Mouse (Mus musculus) hindbrain, embryonic 11.5 days (tissue): ENCODE results near the gene Ranbp17. TPM values are rescaled to one million over a fixed set of nuclear protein-coding genes. Genes with fewer than 3 reads are reported as not detected.

Source experiments
- ATAC-seq: fragments of 200-750 bp; cut with Nextera tagmentation; 2 replicates; pipeline ENCODE4 v1.8.0; 2017; ENCODE audit warnings: mild to moderate bottlenecking, moderate TSS enrichment, moderate library complexity; ENCODE audit not compliant: low FRiP score
- DNase-seq: peaks from one replicate; pipeline ENCODE4 v3.0.0-alpha.2; 2015; ENCODE audit warnings: low spot score
- H3K27ac ChIP-seq: fragments of 300-500 bp; sonication (generic); 2 replicates; pipeline ENCODE4 v1.5.1; 2014; ENCODE audit warnings: mild to moderate bottlenecking, low read depth, low read length
- H3K27me3 ChIP-seq: fragments of 300-500 bp; sonication (generic); 2 replicates; pipeline ENCODE4 v1.6.1; 2014; ENCODE audit warnings: mild to moderate bottlenecking, low read length, moderate library complexity, mixed read lengths; ENCODE audit not compliant: control insufficient read depth, insufficient read depth
- H3K36me3 ChIP-seq: fragments of 300-500 bp; sonication (generic); 2 replicates; pipeline ENCODE4 v1.6.1; 2014; ENCODE audit warnings: mild to moderate bottlenecking, low read length, moderate library complexity, mixed read lengths; ENCODE audit not compliant: control insufficient read depth, insufficient read depth
- H3K4me1 ChIP-seq: fragments of 300-500 bp; sonication (generic); replicated peaks from 2 replicates; pipeline ENCODE4 v1.6.1; 2014; ENCODE audit warnings: low read length, mixed read lengths; ENCODE audit not compliant: control insufficient read depth, insufficient read depth
- H3K4me2 ChIP-seq: fragments of 300-500 bp; sonication (generic); replicated peaks from 2 replicates; pipeline ENCODE4 v1.6.1; 2014; ENCODE audit warnings: mild to moderate bottlenecking, low read depth, low read length
- H3K4me3 ChIP-seq: fragments of 300-500 bp; sonication (generic); 2 replicates; pipeline ENCODE4 v1.5.1; 2014; ENCODE audit warnings: low read depth, low read length
- H3K9ac ChIP-seq: fragments of 300-500 bp; sonication (generic); 2 replicates; pipeline ENCODE4 v1.6.1; 2014; ENCODE audit warnings: low read depth, low read length
- H3K9me3 ChIP-seq: fragments of 300-500 bp; sonication (generic); 2 replicates; pipeline ENCODE4 v1.6.1; 2016; ENCODE audit warnings: low read length; ENCODE audit not compliant: control insufficient read depth
- WGBS: fragments of 180-500 bp; shearing (Covaris S2); extraction: QIAGEN DNeasy Blood & Tissue Kit; methylation state at CpG from one replicate; pipeline ENCODE4 v1.1.7; 2014; 5-methylcytosine and 5-hydroxymethylcytosine counted together
- polyA plus RNA-seq: library from polyadenylated mRNA; unstranded; fragments of >200 nt; fragmentation: Nextera tagmentation; extraction: Ambion mirVana; gene quantifications from 2 replicates; pipeline ENCODE4 v1.2.1, GENCODE M21; 2014

Ranbp17 gene
- polyA plus RNA-seq, 1 experiment from 2014 or later: 14.8 TPM

DNA sequence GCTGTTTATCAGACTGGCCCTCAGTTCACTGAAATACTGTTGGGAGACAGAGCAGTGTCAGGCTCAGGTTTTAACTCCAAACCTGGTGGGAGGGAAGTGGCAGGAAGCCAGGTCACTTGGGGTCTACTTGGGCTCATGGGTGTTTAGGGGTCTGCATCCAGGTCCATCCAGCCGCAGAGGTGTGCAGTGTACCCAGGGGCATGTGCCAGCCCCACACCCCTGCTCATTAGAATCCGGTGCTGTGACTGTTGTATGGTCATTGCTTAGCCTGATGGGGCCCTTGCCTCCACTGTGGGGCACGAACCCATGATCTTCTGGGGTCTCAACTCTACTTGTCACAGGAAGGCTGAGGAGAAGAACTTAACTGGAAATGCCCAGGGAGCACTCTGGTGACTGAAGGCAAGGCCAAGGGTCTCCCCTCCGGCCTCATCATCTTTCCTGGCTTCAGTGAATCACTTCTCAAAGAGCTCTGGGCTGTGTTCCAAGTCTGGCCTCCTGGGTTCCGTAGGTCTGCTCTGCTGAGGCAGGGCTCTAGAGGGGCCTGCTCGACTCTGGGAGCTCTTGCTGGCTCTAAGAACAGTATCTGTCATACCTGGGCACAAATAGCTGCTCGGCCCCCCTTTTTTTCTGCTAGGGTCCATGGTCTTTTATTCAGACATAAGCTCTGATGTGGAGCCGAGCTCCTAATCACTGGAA is 296.0 kb downstream of the Ranbp17 start:
- H3K9me3 ChIP-seq: no peaks in the 10 kb centered on the region
- H3K4me3 ChIP-seq: no peak overlapping the region
- WGBS: 87% methylated on average over 8 of the region's 8 CpGs
- H3K27me3 ChIP-seq: no peaks in the 10 kb centered on the region
- H3K4me2 ChIP-seq: no peak overlapping the region
- H3K36me3 ChIP-seq: no peaks in the 10 kb centered on the region
- DNase-seq (no peak), ATAC-seq (no peak)
- no peak overlapping the region for H3K9ac ChIP-seq
- H3K27ac ChIP-seq: no peak overlapping the region
- H3K4me1 ChIP-seq: no peaks in the 10 kb centered on the region

DNA sequence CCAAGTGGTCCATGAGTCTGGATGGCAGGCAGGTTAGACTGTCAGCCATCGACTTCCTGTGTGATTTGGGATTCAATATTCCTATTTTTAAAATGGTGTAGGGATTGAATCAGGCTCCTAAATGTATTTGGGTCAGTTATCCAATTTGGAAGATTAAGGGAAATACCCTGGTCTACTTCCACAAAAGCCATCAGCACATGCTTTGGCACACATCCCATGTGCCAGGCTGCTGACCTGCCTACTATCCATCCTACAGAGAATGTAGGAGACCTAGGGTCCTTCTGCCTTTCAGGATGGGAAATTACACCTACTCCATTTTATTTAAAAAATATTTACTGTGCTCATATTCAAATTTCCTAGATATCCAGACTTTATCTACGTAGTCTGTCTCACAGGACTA is 306.1 kb downstream of the Ranbp17 start:
- WGBS: 82% methylated on average over 2 of the region's 2 CpGs
- Histone ChIP-seq H3K27me3 (peaks cover 41% of the 10 kb centered on the region), H3K36me3 (no peaks in the 10 kb centered on the region), H3K4me2 (no peak overlapping the region), H3K27ac (no peak overlapping the region), H3K4me3 (no peak overlapping the region), H3K9me3 (no peaks in the 10 kb centered on the region), H3K4me1 (peaks cover 8% of the 10 kb centered on the region; the same call in 1 of the 2 replicates), H3K9ac (no peak overlapping the region)
- no peak for ATAC-seq
- no peak for DNase-seq

DNA sequence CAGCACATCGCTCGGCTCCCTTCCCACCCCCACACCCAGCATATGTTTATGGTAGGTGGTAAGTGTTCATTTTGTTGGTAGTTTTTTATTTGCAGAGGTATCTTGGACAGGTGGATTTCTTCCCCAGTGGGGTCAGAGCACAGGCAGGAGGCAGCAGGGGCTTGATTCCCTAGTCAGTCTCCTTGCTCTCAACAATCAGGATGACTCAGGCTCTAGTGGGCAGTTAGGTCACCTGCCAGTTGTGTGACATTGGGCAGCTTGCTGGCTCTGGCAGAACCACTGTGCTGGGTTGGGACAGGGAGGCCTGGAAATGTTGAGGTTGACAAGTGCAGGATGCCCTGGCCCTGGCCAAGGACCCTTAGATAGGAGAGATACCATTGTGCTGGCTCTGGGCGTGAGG is 308.6 kb downstream of the Ranbp17 start:
- Histone ChIP-seq H3K9ac (no peak overlapping the region), H3K4me2 (no peak overlapping the region; the same call in 1 of the 2 replicates), H3K27me3 (peaks cover 65% of the 10 kb centered on the region), H3K4me1 (peaks cover 23% of the 10 kb centered on the region), H3K27ac (no peak overlapping the region), H3K4me3 (peak overlapping the region; percentile 38; the same call in 1 of the 2 replicates), H3K36me3 (no peaks in the 10 kb centered on the region), H3K9me3 (no peaks in the 10 kb centered on the region)
- 6% methylated on average over 3 of the region's 3 CpGs for WGBS
- DNase-seq (peak; percentile 45), ATAC-seq (no peak)

DNA sequence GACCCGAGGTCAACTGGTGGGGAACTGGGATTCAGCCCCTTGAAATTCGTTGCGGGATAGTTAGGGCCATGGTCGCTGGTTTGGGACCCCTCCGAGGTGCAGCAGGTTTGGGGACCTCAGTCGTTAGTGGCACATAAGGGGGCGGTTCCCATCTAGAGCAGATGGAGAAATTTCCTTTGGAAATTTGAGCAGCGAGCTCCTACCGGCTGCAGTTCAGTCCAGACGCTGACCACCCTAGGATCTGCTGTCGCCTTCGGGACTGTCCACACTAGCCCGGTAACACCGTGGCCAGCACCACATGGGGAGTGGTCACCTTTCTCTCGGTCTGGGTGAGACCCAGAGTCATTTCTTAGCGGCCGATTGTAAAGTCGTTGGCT is 309.2 kb downstream of the Ranbp17 start:
- Histone ChIP-seq H3K27me3 (peaks cover 70% of the 10 kb centered on the region), H3K36me3 (no peaks in the 10 kb centered on the region), H3K27ac (no peak overlapping the region), H3K4me1 (peaks cover 23% of the 10 kb centered on the region), H3K4me2 (peak overlapping the region; percentile 56), H3K9ac (peak overlapping the region; percentile 23; the same call in 1 of the 2 replicates), H3K4me3 (peak overlapping the region; percentile 38), H3K9me3 (no peaks in the 10 kb centered on the region)
- DNase-seq: peak; percentile 67
- no peak for ATAC-seq
- under 1% methylated on average over 18 of the region's 18 CpGs for WGBS

DNA sequence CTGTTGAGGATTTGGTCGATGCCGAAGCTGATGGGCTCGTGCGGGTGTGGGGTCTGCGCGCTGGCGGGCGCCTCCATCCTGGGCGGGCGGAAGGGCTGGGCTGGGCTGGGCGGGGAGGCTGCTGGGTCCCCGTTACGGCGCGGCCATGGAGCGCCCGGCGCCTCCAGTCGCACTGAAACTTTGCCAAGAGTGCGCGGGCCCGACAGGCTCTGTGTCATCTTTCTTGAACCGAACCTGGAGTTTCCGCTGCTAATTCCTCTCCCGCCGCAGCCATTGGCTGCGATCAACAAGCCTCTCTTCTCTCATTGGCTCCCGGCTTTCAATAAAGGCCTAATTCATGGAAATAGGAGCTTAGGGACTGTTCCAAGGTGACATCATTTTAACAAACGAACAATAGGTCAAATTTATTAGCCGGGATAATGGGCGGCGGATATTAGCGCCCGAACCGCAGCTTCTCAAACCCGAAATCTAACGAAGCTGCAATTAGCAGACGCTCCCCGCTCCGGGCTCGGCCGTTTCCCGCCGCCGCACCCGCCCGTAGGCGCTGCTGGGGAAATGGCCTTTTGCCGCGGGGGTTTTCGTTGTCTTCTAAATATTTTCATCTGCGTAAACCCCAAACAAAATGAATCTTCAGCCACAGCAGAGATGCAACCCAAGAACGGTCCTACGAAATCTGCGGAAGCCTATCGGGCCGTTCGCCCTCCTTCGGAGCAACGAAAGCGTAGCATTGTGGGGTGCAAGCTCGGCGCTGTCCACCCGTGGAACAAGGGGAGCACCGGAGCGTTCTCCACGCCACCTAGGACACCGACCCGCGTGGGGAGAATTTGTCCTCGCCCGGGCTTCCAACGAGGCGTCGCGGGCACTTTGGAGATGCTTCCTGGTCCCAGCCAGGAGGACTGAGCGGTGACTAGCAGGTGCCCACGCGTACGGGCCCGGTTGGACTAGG is 309.9 kb downstream of the Ranbp17 start, which contains the start of gene Tlx3:
TSS of gene Tlx3 (minus strand) at position 207 of the 946 bp plus-strand sequence.
- WGBS: under 1% methylated on average over 78 of the region's 81 CpGs
- H3K36me3 ChIP-seq: no peaks in the 10 kb centered on the region
- DNase-seq: peak; percentile 78
- H3K9me3 ChIP-seq: no peaks in the 10 kb centered on the region
- peak within 1 kb of the TSS; percentile 38 for H3K4me3 ChIP-seq
- ATAC-seq: peak; percentile 65
- H3K4me2 ChIP-seq: peak within 1 kb of the TSS; percentile 56
- H3K9ac ChIP-seq: peak within 1 kb of the TSS; percentile 31
- H3K27ac ChIP-seq: peak within 1 kb of the TSS; percentile 61
- H3K4me1 ChIP-seq: peaks cover 23% of the 10 kb centered on the region
- peaks cover 76% of the 10 kb centered on the region for H3K27me3 ChIP-seq

DNA sequence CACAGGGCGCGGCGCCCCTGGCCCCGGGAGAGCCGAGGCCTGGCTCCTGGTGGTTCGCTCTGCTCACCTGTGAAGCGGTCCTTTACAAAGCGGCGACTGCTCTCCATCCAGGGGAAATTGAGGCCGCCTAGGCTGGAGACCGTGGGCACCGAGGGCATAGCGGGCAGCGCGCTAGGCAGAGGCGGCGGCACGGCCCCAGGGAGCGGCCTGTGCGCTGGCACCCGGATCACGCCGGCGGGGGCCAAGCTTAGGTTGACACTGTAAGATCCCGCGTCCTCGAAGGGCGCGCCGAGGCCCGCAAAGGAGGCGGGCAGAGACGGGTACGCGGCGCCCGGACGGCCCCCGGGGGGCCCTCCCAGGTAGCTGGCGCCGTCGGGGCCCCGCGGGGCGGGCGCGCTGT is 310.6 kb downstream of the Ranbp17 start:
- Histone ChIP-seq H3K27ac (peak overlapping the region; percentile 61), H3K27me3 (peaks cover 83% of the 10 kb centered on the region)
- DNase-seq: peak; percentile 56

DNA sequence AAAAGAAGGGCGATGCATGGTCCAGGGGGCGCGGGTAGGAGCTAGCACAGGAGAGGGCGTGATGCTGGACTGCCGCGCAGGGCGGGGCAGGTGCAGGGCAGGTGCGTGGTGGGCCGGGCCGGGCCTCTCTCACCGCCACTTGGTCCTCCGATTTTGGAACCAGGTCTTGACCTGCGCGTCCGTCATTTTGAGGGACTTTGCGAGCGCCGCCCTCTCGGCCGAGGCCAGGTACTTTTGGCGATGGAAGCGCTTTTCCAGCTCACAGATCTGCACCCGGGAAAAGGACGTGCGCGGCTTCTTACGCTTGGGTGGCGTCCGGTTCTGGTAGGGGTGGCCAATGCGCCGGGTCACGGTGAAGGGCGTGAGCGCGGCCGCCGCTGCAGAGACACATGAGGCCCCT is 311.2 kb downstream of the Ranbp17 start:
- H3K4me2 ChIP-seq: no peak overlapping the region
- under 1% methylated on average over 37 of the region's 37 CpGs for WGBS

More for the DNA sequence above, 310.6 kb downstream of the Ranbp17 start:
- ATAC-seq: 0 out of 2 replicates have a peak, but pooled peaks have one; percentile 0
- peak overlapping the region; percentile 38 for H3K4me3 ChIP-seq
- H3K9ac ChIP-seq: peak overlapping the region; percentile 31
- H3K4me1 ChIP-seq: peaks cover 23% of the 10 kb centered on the region
- no peaks in the 10 kb centered on the region for H3K36me3 ChIP-seq
- no peaks in the 10 kb centered on the region for H3K9me3 ChIP-seq
- WGBS: 1% methylated on average over 40 of the region's 47 CpGs
- H3K4me2 ChIP-seq: peak overlapping the region; percentile 56

DNA sequence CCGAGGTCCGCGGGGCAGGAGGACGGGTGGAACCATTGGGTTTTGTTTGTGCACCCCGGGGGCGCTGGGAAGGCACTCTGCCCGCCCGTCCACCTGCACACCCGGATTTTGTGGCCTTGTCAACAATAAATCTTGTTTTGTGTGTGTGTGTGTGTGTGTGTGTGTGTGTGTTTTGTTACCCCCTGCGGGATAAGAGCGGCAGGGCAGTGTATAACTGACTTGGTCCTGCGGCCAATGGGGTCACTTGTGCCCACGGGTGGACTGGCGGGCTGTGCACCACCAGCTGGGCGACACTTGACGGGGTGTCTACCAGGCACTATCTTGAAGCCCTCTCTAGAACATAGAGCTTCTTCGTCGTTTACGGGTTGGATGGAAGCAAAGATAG is 311.9 kb downstream of the Ranbp17 start:
- H3K4me1 ChIP-seq: peaks cover 23% of the 10 kb centered on the region
- no peak for DNase-seq
- H3K27me3 ChIP-seq: peaks cover 91% of the 10 kb centered on the region
- peak; percentile 3; the same call in 1 of the 2 replicates for ATAC-seq
- H3K9ac ChIP-seq: peak overlapping the region; percentile 16
- no peaks in the 10 kb centered on the region for H3K36me3 ChIP-seq
- peak overlapping the region; percentile 38 for H3K4me3 ChIP-seq
- H3K4me2 ChIP-seq: peak overlapping the region; percentile 40
- WGBS: 1% methylated on average over 19 of the region's 19 CpGs
- no peaks in the 10 kb centered on the region for H3K9me3 ChIP-seq
- H3K27ac ChIP-seq: peak overlapping the region; percentile 61

More for the DNA sequence above, 311.2 kb downstream of the Ranbp17 start:
- ATAC-seq (no peak), DNase-seq (peak; percentile 61)
- H3K36me3 ChIP-seq: no peaks in the 10 kb centered on the region
- peak overlapping the region; percentile 61 for H3K27ac ChIP-seq
- no peaks in the 10 kb centered on the region for H3K9me3 ChIP-seq
- peak overlapping the region; percentile 38 for H3K4me3 ChIP-seq
- peak overlapping the region; percentile 31; the same call in 1 of the 2 replicates for H3K9ac ChIP-seq
- peaks cover 23% of the 10 kb centered on the region for H3K4me1 ChIP-seq
- H3K27me3 ChIP-seq: peaks cover 90% of the 10 kb centered on the region
